Mouse (Mus musculus) thymus, adult 2 months (tissue): ENCODE data around the gene Rps5.

Experiments used
- CTCF ChIP-seq: fragments of 200-500 bp; IDR thresholded peaks from 2 replicates; pipeline ENCODE4 v1.5.1; 2012; ENCODE audit warnings: mild to moderate bottlenecking, control low read depth, low read length, moderate library complexity, borderline replicate concordance; ENCODE audit not compliant: control insufficient read depth, poor library complexity, insufficient read depth; ENCODE audit errors: extremely low read depth
- POLR2A ChIP-seq: fragments of 200-500 bp; IDR thresholded peaks from 2 replicates; pipeline ENCODE4 v1.6.1; 2012; ENCODE audit warnings: mild to moderate bottlenecking, low read length, control low read depth, moderate library complexity; ENCODE audit not compliant: control insufficient read depth, poor library complexity, insufficient read depth; ENCODE audit errors: extremely low read depth

GRCm38 (mm10) chr7:12957511-12957910, 35.4 kb downstream of the Rps5 start:
- TF ChIP-seq POLR2A (no peak), CTCF (no peak)
